Mouse (Mus musculus) forebrain, embryonic 10.5 days (tissue): ENCODE measurements at regions not wholly inside any gene's neighbourhood (a gene's known extent, or its start where the extent isn't known, plus 50 kb on each side); places are given as distances from the start of the nearest gene placed in this dataset.

Experiments used
- DNase-seq: peaks from one replicate; pipeline ENCODE4 v3.0.0-alpha.2; 2017; ENCODE audit warnings: low spot score; ENCODE audit errors: extremely low spot score
- H3K27ac ChIP-seq: fragments of 300-500 bp; sonication (generic); 2 replicates; pipeline ENCODE4 v1.5.1; 2016; ENCODE audit warnings: mild to moderate bottlenecking
- H3K27me3 ChIP-seq: fragments of 300-500 bp; sonication (generic); 2 replicates; pipeline ENCODE4 v1.6.1; 2016; ENCODE audit warnings: mild to moderate bottlenecking; ENCODE audit not compliant: poor library complexity, severe bottlenecking
- H3K36me3 ChIP-seq: fragments of 300-500 bp; sonication (generic); replicated peaks from 2 replicates; pipeline ENCODE4 v1.6.1; 2016; ENCODE audit warnings: mild to moderate bottlenecking, moderate library complexity
- H3K4me1 ChIP-seq: fragments of 300-500 bp; sonication (generic); 2 replicates; pipeline ENCODE4 v1.6.1; 2016
- H3K4me3 ChIP-seq: fragments of 300-500 bp; sonication (generic); 2 replicates; pipeline ENCODE4 v1.5.1; 2016; ENCODE audit warnings: mild to moderate bottlenecking, moderate library complexity
- H3K9me3 ChIP-seq: fragments of 300-500 bp; sonication (generic); 2 replicates; pipeline ENCODE4 v1.6.1; 2016; ENCODE audit warnings: mild to moderate bottlenecking, moderate library complexity
- WGBS: fragments of 180-500 bp; shearing (Covaris S2); methylation state at CpG from one replicate; pipeline ENCODE4 v1.1.7; 2016; 5-methylcytosine and 5-hydroxymethylcytosine counted together

DNA sequence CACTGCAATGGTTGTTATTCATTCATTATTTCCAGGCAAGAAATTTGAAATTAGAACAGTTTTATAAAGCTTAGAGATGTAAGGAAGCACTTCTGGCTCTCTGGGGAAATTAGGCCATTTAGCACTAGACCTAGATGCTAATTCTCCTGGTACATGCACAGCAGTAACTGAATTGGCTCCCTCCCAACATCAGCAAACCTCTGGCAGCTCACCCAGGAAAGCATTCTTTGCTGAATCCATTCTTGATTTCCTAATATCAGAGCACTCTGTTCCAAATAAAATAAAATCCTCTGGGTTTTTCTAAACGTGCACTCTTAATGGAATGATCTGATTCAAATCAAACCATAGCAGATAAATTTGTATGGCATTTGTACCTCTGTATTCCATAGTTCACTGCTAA, 203.4 kb upstream of the Syndig1 start:
- DNase-seq: no peak
- H3K27ac ChIP-seq: no peak overlapping the region
- WGBS: 80% methylated on average over 1 of the region's 1 CpGs
- no peak overlapping the region for H3K4me3 ChIP-seq
- H3K27me3 ChIP-seq: no peaks in the 10 kb centered on the region
- H3K36me3 ChIP-seq: no peaks in the 10 kb centered on the region
- H3K9me3 ChIP-seq: no peaks in the 10 kb centered on the region
- no peaks in the 10 kb centered on the region for H3K4me1 ChIP-seq

DNA sequence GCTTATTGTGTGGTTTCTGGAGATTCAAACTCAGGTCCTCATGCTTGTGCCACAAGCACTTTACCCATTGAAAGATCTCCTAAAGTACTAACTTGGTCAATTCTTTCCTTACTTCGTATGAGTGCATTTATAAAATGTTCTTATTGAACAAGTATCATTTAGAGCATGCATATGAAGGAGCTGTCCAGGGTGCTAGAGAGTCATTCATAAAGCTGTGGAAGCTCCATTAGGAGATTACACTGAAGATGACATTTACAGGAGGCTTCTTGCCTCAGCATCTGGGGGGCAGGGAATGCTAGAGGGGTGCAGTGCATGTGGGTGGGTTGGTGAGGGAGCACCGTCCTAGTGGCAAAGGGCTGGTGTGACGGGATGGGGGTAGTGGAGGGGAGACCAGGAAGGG, 187.8 kb upstream of the Syndig1 start:
- WGBS: 86% methylated on average over 3 of the region's 3 CpGs
- Histone ChIP-seq H3K27me3 (no peaks in the 10 kb centered on the region), H3K36me3 (no peaks in the 10 kb centered on the region), H3K9me3 (no peaks in the 10 kb centered on the region), H3K4me1 (no peaks in the 10 kb centered on the region), H3K4me3 (no peak overlapping the region), H3K27ac (no peak overlapping the region)
- DNase-seq: no peak

DNA sequence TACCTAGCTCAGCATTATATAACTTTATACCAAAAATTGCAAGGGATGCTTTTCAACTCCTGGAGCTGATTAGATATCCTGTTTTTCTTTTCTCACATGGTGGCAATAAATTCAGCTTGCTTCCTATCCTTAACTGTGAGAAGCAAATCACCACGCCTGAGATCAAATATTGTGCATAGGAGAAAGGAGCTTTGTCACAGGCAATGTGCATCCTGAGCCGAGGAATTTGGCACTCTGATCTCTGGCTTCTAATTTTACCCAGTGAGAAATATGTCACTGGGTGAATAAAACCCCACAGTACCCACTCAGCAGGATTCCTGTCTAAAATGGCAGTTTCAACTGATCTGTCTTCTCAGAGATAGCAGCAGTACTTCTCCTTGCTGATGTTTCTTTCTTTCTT, 177.2 kb upstream of the Syndig1 start:
- Histone ChIP-seq H3K4me1 (no peaks in the 10 kb centered on the region), H3K9me3 (no peaks in the 10 kb centered on the region), H3K27ac (no peak overlapping the region), H3K36me3 (no peaks in the 10 kb centered on the region), H3K27me3 (no peaks in the 10 kb centered on the region), H3K4me3 (no peak overlapping the region)
- DNase-seq: no peak
- 66% methylated on average over 2 of the region's 2 CpGs for WGBS

DNA sequence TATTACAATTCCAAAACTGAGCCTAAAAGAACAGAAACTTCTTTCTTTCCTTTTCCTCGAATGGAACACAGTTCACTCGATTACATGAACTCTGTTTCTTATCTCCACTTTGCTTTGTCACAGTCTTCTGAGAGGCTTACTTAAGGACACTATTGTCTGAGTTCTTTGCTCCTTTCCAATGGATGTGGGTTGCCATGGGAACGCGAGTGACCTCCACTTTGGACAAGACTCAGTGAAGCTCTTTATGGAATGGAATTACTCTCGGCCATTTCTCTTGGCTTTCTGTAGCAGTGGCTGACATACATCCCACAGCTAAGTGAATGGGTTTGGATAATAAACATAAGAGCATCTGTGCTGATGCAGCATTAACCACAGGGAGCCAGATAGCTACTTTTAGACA, 167.9 kb upstream of the Syndig1 start:
- Histone ChIP-seq H3K36me3 (no peaks in the 10 kb centered on the region), H3K9me3 (no peaks in the 10 kb centered on the region), H3K4me3 (no peak overlapping the region), H3K27ac (no peak overlapping the region), H3K27me3 (no peaks in the 10 kb centered on the region), H3K4me1 (peaks cover 11% of the 10 kb centered on the region)
- peak; percentile 15 for DNase-seq
- WGBS: 52% methylated on average over 5 of the region's 5 CpGs

DNA sequence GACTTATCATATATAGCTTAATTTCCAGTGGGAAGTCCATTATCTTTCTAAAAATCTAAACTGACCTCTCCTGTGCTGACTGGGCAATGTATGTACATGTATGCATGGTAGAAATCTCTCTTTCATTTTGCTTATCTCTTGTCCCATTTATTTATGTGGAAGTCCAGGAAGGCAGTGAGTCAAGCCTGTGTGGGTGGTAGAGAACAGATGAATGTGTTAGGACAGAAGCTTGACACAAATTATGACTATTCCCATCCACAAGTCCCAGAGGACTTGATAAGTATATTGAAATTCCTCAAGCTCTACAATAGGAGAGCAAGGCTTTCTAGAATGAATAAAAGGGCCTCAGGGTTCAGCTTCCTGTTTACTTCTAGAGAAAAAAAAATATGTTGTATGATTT, 164.6 kb upstream of the Syndig1 start:
- no peak for DNase-seq

DNA sequence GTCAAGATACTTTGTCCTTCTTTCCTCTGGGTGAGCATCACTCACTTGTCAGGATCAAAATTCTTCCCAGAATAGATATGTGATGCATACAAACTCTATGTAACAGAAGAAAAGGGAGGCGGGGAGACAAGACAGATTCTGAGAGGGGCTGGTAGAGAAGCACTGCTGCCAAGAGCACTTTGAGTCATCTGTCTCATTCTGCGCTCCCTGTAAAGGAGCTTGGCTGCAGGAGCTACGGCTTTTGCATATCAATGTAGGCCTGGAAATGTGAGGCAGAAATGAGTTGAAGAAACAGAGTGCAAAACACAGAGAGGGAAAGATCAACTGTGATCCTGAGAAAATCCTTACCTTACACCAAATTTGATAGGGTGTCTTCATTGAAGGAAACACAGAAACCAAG, 162.6 kb upstream of the Syndig1 start:
- H3K27ac ChIP-seq: no peak overlapping the region
- H3K9me3 ChIP-seq: no peaks in the 10 kb centered on the region
- no peaks in the 10 kb centered on the region for H3K36me3 ChIP-seq
- no peak overlapping the region for H3K4me3 ChIP-seq
- H3K4me1 ChIP-seq: peaks cover under 1% of the 10 kb centered on the region
- no peak for DNase-seq
- WGBS: 73% methylated on average over 3 of the region's 3 CpGs
- no peaks in the 10 kb centered on the region for H3K27me3 ChIP-seq

More for the DNA sequence above, 164.6 kb upstream of the Syndig1 start:
- Histone ChIP-seq H3K36me3 (no peaks in the 10 kb centered on the region), H3K4me3 (no peak overlapping the region), H3K9me3 (no peaks in the 10 kb centered on the region), H3K27me3 (no peaks in the 10 kb centered on the region), H3K27ac (no peak overlapping the region), H3K4me1 (peaks cover 11% of the 10 kb centered on the region)

DNA sequence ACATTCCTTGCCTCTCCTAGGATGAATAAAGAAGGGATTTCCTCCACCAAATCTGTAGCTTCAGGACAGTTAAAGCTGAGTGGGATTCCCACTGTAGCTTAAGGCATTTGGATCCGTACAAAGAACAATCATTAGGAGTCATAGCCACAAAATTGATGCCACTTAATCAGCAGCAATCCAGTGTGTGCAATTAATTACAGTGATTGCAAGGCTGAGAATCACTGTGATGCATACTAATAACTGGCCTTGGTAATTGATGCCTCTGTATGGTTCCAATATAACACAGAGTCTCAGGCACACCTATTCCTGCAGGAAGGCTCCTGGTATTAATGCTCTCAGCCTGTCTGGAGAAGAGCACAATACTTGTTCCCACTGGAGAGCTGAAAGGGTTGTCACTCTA, 157.1 kb upstream of the Syndig1 start:
- no peaks in the 10 kb centered on the region for H3K27me3 ChIP-seq
- H3K4me3 ChIP-seq: no peak overlapping the region
- no peaks in the 10 kb centered on the region for H3K36me3 ChIP-seq
- no peaks in the 10 kb centered on the region for H3K4me1 ChIP-seq
- DNase-seq: no peak
- no peak overlapping the region for H3K27ac ChIP-seq
- H3K9me3 ChIP-seq: no peaks in the 10 kb centered on the region
- WGBS: 72% methylated on average over 1 of the region's 1 CpGs

DNA sequence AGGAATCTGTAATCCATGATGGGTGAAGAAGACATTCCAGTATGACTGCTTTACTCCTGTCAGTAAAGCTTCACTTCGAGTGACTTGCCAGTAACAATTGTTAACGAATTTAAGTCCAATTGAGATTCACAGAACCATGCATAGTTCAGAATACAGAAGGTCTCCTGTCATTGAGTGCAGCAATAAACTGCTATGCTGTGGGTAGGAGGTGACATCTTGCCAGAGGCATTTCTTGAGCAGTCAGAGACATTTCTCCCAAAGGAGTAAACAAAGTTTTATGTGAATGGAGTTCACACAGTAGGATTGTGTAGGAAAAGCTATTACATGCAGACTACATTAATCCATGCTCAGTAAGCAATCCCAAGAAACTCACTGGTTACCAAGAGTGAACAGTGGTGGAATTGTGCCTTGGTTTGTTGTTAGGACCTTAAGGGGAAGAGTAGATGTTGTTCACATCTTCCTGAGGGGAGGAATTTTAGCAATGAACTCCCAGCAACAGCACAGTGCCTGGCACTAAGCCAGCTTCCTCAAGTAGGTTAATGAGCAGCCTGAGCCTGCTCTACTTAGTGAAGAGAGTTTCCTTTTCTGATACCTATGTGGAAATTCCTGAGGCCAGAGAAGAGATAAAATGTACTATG, 149.1 kb upstream of the Syndig1 start:
- WGBS: 60% methylated on average over 2 of the region's 2 CpGs
- no peaks in the 10 kb centered on the region for H3K27me3 ChIP-seq
- H3K36me3 ChIP-seq: no peaks in the 10 kb centered on the region
- no peaks in the 10 kb centered on the region for H3K9me3 ChIP-seq
- no peak overlapping the region for H3K4me3 ChIP-seq
- H3K27ac ChIP-seq: no peak overlapping the region
- H3K4me1 ChIP-seq: no peaks in the 10 kb centered on the region
- no peak for DNase-seq

DNA sequence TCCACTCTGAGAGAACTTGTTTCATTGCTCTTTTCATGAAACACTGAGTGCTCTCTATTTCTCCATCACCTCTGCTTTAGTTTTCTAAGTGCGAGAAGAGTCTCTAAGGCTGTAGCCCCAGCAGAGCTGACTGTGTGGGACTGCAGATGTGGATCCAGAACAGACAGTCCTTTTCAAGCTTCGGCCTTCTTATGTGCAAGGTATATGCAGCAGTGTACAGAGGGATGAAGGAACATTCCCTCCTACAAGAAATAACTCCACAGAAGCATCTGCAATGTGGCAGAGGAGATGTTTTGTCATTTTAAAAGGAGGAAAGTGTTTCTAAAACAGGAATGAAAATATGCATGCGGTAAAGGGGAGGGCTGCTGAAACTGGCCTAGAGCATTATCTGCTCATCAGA, 106.7 kb upstream of the Syndig1 start:
- Histone ChIP-seq H3K4me3 (no peak overlapping the region), H3K4me1 (peaks cover 5% of the 10 kb centered on the region; the same call in 1 of the 2 replicates), H3K9me3 (no peaks in the 10 kb centered on the region), H3K27ac (no peak overlapping the region), H3K27me3 (no peaks in the 10 kb centered on the region), H3K36me3 (no peaks in the 10 kb centered on the region)
- no peak for DNase-seq
- 90% methylated on average over 3 of the region's 3 CpGs for WGBS

DNA sequence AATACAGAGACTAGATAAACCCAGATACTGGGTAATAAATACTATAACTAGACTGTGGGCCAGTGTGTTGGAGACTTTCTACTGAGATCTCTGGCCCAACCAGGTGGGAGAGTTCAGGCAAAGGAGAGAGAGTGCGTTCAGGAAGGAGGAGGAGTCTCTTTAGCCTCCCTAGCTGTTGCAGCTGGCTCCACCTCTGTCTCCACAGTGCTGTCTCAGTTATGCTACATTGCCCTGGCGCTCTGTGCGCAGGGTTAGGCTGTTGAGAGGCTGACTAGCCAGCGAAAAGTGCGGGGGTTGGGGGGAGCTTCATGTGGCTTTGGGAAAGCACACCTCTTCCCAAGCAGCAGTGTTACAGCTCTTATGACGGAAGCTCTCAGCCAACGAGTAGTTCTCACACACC, 104.7 kb upstream of the Syndig1 start:
- H3K9me3 ChIP-seq: no peaks in the 10 kb centered on the region
- no peaks in the 10 kb centered on the region for H3K27me3 ChIP-seq
- no peak overlapping the region for H3K4me3 ChIP-seq
- H3K36me3 ChIP-seq: no peaks in the 10 kb centered on the region
- DNase-seq: no peak
- WGBS: 29% methylated on average over 7 of the region's 7 CpGs
- peaks cover 5% of the 10 kb centered on the region; the same call in 1 of the 2 replicates for H3K4me1 ChIP-seq
- no peak overlapping the region for H3K27ac ChIP-seq

DNA sequence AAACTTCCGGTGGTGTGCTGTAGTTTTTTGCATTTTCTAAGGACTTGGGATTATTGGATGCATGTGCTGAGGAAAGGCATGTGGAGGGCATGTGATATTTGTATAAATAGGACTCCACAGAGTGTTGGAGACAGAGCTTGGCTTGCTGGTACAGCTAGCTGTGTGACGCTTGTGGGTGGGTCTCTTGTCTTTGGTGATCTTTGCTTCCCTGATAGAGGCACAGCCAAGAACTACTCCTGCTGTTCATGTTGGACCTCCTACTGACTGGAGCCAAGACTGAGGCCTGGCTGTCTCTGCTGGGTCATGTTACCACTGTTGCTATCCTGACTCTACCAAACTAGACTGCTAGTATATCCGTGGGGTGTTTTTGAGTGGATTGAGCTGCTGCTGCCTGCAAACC, 103.1 kb upstream of the Syndig1 start:
- H3K4me1 ChIP-seq: peaks cover 5% of the 10 kb centered on the region; the same call in 1 of the 2 replicates

DNA sequence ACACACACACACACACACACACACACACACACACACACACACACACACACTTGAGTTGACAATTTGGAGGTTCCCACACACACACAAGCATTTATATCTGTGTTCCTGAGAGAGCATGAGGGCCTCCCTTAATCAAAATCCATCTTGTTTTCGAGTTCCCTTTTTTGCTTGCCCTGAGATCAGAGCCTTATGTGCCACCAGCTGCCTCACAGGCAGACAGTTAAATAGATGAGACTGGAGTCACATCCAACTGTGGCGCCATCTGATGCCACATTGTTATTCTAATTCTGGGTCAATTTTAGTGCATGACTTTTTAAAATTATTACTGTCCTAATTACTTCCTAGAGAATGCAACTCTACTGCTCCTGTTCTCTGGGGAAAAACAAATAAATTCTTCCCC, 91.2 kb upstream of the Syndig1 start:
- Histone ChIP-seq H3K27ac (no peak overlapping the region), H3K27me3 (no peaks in the 10 kb centered on the region), H3K9me3 (no peaks in the 10 kb centered on the region), H3K4me3 (no peak overlapping the region), H3K4me1 (no peaks in the 10 kb centered on the region), H3K36me3 (no peaks in the 10 kb centered on the region)
- no peak for DNase-seq
- WGBS: 87% methylated on average over 2 of the region's 2 CpGs

More for the DNA sequence above, 103.1 kb upstream of the Syndig1 start:
- WGBS: 88% methylated on average over 3 of the region's 3 CpGs
- Histone ChIP-seq H3K27ac (no peak overlapping the region), H3K9me3 (no peaks in the 10 kb centered on the region), H3K27me3 (no peaks in the 10 kb centered on the region), H3K4me3 (no peak overlapping the region), H3K36me3 (no peaks in the 10 kb centered on the region)
- DNase-seq: no peak

DNA sequence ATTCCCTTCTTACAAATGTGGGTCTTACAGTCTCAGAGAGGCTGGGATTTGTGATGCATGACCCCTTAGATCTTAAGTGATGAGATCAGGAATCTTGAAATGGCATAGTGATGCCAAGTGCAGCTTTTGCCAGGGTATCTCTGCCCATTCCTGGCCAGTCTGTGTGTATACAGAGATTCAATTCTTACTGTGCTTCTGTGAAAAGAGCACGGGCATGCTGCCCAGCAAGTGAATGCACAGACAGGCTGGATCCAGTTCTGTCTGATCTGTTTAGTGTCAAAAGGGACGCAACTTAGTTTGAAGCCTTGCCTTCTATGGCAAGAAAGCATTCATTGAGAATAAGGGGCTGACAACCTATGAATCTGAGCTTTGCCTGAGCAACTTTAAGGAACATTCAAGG, 89.1 kb upstream of the Syndig1 start:
- H3K27ac ChIP-seq: no peak overlapping the region
- WGBS: 88% methylated on average over 2 of the region's 2 CpGs
- H3K36me3 ChIP-seq: no peaks in the 10 kb centered on the region
- no peak for DNase-seq
- no peaks in the 10 kb centered on the region for H3K4me1 ChIP-seq
- no peak overlapping the region for H3K4me3 ChIP-seq
- no peaks in the 10 kb centered on the region for H3K9me3 ChIP-seq
- no peaks in the 10 kb centered on the region for H3K27me3 ChIP-seq

DNA sequence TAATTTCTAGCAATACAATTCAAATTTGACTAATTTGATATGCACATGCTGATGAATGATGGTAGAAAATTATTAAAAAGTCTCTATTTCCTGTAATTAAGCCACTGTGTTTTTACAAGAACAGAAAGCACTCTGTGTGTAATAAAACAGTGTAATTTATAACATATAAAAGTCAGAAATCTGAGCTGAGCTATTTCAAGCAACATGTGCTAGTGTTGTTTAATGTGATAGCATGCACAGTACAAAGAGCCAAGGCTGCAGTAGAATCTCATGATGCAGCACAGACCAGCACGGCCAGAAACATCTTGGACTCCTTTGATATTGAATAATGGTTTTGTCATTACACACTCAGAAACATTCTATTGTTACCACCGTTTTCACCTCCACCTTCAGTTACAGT, 86.3 kb upstream of the Syndig1 start:
- H3K9me3 ChIP-seq: no peaks in the 10 kb centered on the region
- H3K27ac ChIP-seq: no peak overlapping the region
- no peaks in the 10 kb centered on the region for H3K4me1 ChIP-seq
- 88% methylated on average over 2 of the region's 2 CpGs for WGBS
- DNase-seq: no peak
- no peak overlapping the region for H3K4me3 ChIP-seq
- H3K36me3 ChIP-seq: no peaks in the 10 kb centered on the region
- H3K27me3 ChIP-seq: no peaks in the 10 kb centered on the region
